Mouse (Mus musculus) G1E (cell line): ENCODE results near the gene AC140267.1.

Experiments
- CTCF ChIP-seq: IDR thresholded peaks from 2 replicates; pipeline ENCODE4 v1.5.1; 2012; ENCODE audit warnings: low read depth, low read length, inconsistent platforms, mixed read lengths
- GATA1 ChIP-seq: IDR thresholded peaks from 2 replicates; pipeline ENCODE4 v1.6.1; 2012; ENCODE audit warnings: borderline replicate concordance, low read length, inconsistent platforms, mixed read lengths
- GATA2 ChIP-seq: IDR thresholded peaks from 2 replicates; pipeline ENCODE4 v1.6.1; 2012; ENCODE audit warnings: low read depth, low read length, inconsistent platforms, borderline replicate concordance
- POLR2AphosphoS5 ChIP-seq: IDR thresholded peaks from 2 replicates; pipeline ENCODE4 v1.6.1; 2012; ENCODE audit warnings: low read depth, low read length, inconsistent platforms; ENCODE audit not compliant: insufficient replicate concordance
- TAL1 ChIP-seq: conservative IDR thresholded peaks from 2 replicates; pipeline ENCODE4 v1.6.1; 2012; ENCODE audit warnings: low read depth, low read length, inconsistent platforms, mixed read lengths

DNA sequence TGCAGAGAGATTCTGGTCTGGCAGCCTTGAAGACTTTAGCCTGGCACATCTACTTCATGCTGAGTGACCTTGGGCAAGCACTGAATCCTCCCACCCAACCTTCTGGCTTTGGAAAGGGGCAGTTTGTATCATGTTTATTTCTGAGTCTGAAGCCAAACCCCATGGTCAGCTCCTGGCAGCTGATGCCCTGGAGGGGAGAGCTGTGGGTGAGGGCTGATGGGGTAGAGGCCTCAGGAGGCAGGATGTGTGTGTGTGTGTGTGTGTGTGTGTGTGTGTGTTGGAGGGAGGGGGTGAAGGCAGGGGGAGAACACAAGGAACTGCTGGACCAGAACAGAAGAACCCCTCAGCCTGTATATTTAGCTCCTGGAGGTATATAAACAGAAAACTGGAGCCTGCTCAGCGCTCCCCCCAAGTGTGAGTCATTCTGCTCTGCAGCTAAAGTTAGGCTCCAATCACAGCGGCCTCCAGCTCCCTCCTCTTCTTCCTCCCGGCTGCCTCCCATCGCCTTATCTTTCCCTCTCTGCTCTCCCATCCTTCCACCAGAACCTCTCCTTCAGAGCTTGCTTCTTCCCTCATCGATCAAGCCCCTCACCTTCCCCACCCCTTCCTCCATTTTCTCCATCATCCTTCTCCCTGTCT lies 42.6 kb downstream of the AC140267.1 start:
- TF ChIP-seq CTCF, result no peak
- no peak for TF ChIP-seq POLR2AphosphoS5
- no peak for TF ChIP-seq TAL1
- no peak for TF ChIP-seq GATA1
- TF ChIP-seq GATA2, result no peak
